Mouse (Mus musculus) heart, adult 18-20 months (tissue): ENCODE results near the gene Exoc6b. TPM values are rescaled to one million over a fixed set of nuclear protein-coding genes. Genes with fewer than 3 reads are reported as not detected.

Experiments used
- DNase-seq, 2 experiments: peaks; one replicate each; pipeline ENCODE4 v3.0.0; 2021 to 2022; ENCODE audit warnings: mixed read lengths in 1 of 2
- total RNA-seq, 2 experiments: library from RNA; stranded (reverse); gene quantifications; 2 replicates each; pipeline ENCODE4 v1.2.3; 2021

Exoc6b gene
- total RNA-seq, 2 experiments from 2014 or later, result 18.9 to 20.2 TPM

GRCm38 (mm10) chr6:84882663-84883517 is 186.4 kb downstream of the Exoc6b start:
- no peak for DNase-seq

- DNase-seq, result no peak
Measured at GRCm38 (mm10) chr6:84875869-84876268, 193.4 kb downstream of the Exoc6b start.

- DNase-seq, result no peak
Measured at GRCm38 (mm10) chr6:84867114-84867513, 202.2 kb downstream of the Exoc6b start.

GRCm38 (mm10) chr6:84864625-84865024 is 204.7 kb downstream of the Exoc6b start:
- no peak for DNase-seq

GRCm38 (mm10) chr6:84863816-84864375 is 205.4 kb downstream of the Exoc6b start:
- DNase-seq, result no peak

GRCm38 (mm10) chr6:84845665-84846064 is 223.6 kb downstream of the Exoc6b start:
- no peak for DNase-seq

GRCm38 (mm10) chr6:84841138-84841537 is 228.2 kb downstream of the Exoc6b start:
- no peak for DNase-seq

- DNase-seq, result no peak
Measured at GRCm38 (mm10) chr6:84807546-84807945, 261.8 kb downstream of the Exoc6b start.

GRCm38 (mm10) chr6:84806132-84806730 is 263.1 kb downstream of the Exoc6b start:
- no peak for DNase-seq

GRCm38 (mm10) chr6:84798736-84799135 is 270.6 kb downstream of the Exoc6b start:
- no peak for DNase-seq

GRCm38 (mm10) chr6:84783994-84784393 is 285.3 kb downstream of the Exoc6b start:
- no peak for DNase-seq

GRCm38 (mm10) chr6:84779987-84780386 is 289.3 kb downstream of the Exoc6b start:
- no peak for DNase-seq

GRCm38 (mm10) chr6:84778970-84779369 is 290.3 kb downstream of the Exoc6b start:
- no peak for DNase-seq

GRCm38 (mm10) chr6:84775908-84776307 is 293.4 kb downstream of the Exoc6b start:
- no peak for DNase-seq

GRCm38 (mm10) chr6:84755266-84755665 is 314.0 kb downstream of the Exoc6b start:
- DNase-seq, result no peak

GRCm38 (mm10) chr6:84752806-84753420 is 316.4 kb downstream of the Exoc6b start:
- peak in 1 of 2 experiments; percentile 14 for DNase-seq

- DNase-seq, result peak in 1 of 2 experiments; percentile 10
Measured at GRCm38 (mm10) chr6:84751409-84751808, 317.9 kb downstream of the Exoc6b start.

- DNase-seq, result no peak
Measured at GRCm38 (mm10) chr6:84746847-84747395, 322.4 kb downstream of the Exoc6b start.

GRCm38 (mm10) chr6:84746193-84746846 is 323.0 kb downstream of the Exoc6b start:
- no peak for DNase-seq

GRCm38 (mm10) chr6:84745570-84745969 is 323.7 kb downstream of the Exoc6b start:
- no peak for DNase-seq

GRCm38 (mm10) chr6:84742227-84742626 is 327.1 kb downstream of the Exoc6b start:
- DNase-seq, result no peak

GRCm38 (mm10) chr6:84736942-84737341 is 332.4 kb downstream of the Exoc6b start:
- DNase-seq, result peak; percentile 44 to 72
